Mouse (Mus musculus) embryonic facial prominence, embryonic 12.5 days (tissue): ENCODE measurements around the gene Hist1h2bq. TPM values are rescaled to one million over a fixed set of nuclear protein-coding genes. Genes with fewer than 3 reads are reported as not detected.
A peak's percentile ranks its signal among the peaks of the same experiment; 100 is the strongest.

Experiments used
- ATAC-seq: fragments of 200-750 bp; cut with Nextera tagmentation; 2 replicates; pipeline ENCODE4 v1.8.0; 2017; ENCODE audit not compliant: insufficient number of reproducible peaks, insufficient read depth, low FRiP score, low TSS enrichment
- H3K27ac ChIP-seq: fragments of 300-500 bp; sonication (generic); 2 replicates; pipeline ENCODE4 v1.5.1; 2016; ENCODE audit warnings: mild to moderate bottlenecking
- H3K27me3 ChIP-seq: fragments of 300-500 bp; sonication (generic); 2 replicates; pipeline ENCODE4 v1.6.1; 2016; ENCODE audit warnings: mild to moderate bottlenecking, moderate library complexity
- H3K36me3 ChIP-seq: fragments of 300-500 bp; sonication (generic); 2 replicates; pipeline ENCODE4 v1.6.1; 2016; ENCODE audit warnings: mild to moderate bottlenecking
- H3K4me1 ChIP-seq: fragments of 300-500 bp; sonication (generic); 2 replicates; pipeline ENCODE4 v1.6.1; 2016
- H3K4me2 ChIP-seq: fragments of 300-500 bp; sonication (generic); replicated peaks from 2 replicates; pipeline ENCODE4 v1.6.1; 2016; ENCODE audit warnings: mild to moderate bottlenecking, moderate library complexity
- H3K4me3 ChIP-seq: fragments of 300-500 bp; sonication (generic); 2 replicates; pipeline ENCODE4 v1.5.1; 2016; ENCODE audit warnings: mild to moderate bottlenecking
- H3K9ac ChIP-seq: fragments of 300-500 bp; sonication (generic); 2 replicates; pipeline ENCODE4 v1.6.1; 2016; ENCODE audit warnings: mild to moderate bottlenecking, moderate library complexity
- H3K9me3 ChIP-seq: fragments of 300-500 bp; sonication (generic); 2 replicates; pipeline ENCODE4 v1.6.1; 2016; ENCODE audit warnings: mild to moderate bottlenecking, moderate library complexity
- WGBS: fragments of 180-500 bp; shearing (Covaris S2); methylation state at CpG from one replicate; pipeline ENCODE4 v1.1.7; 2016; 5-methylcytosine and 5-hydroxymethylcytosine counted together
- microRNA-seq: library from miRNA; unstranded; fragments of <30 nt; microRNA quantifications from one replicate; pipeline ENCODE4, GENCODE M21; 2017
- polyA plus RNA-seq: library from polyadenylated mRNA; unstranded; fragments of >200 nt; fragmentation: Nextera tagmentation; extraction: Ambion mirVana; gene quantifications from 2 replicates; pipeline ENCODE4 v1.2.1, GENCODE M21; 2016

The Hist1h2bq gene
- polyA plus RNA-seq, 1 experiment from 2014 or later, result 35.6 TPM

- Histone ChIP-seq H3K27ac (peak overlapping the region; percentile 99), H3K9ac (peak overlapping the region; percentile 92), H3K4me2 (peak overlapping the region; percentile 84), H3K4me1 (peaks cover 6% of the 10 kb centered on the region; the same call in 1 of the 2 replicates), H3K36me3 (no peaks in the 10 kb centered on the region), H3K4me3 (peak overlapping the region; percentile 66), H3K27me3 (no peaks in the 10 kb centered on the region), H3K9me3 (no peaks in the 10 kb centered on the region)
- 5% methylated on average over 33 of the region's 33 CpGs for WGBS
- ATAC-seq, result peak; percentile 85
These were observed 30.9 kb downstream of the Hist1h2bq start for GRCm38 (mm10) chr13:21778814-21779766.

Small RNAs within 50 kb of the gene (microRNA-seq; reads per million reads assigned to microRNA genes)
- gene Gm19658, result not detected
- gene Gm44346, result not detected
- gene Gm44466, result not detected

Other genes with a start within 250 kb of the Hist1h2bq start
- gene Olfr1364, start 228.4 kb downstream of the Hist1h2bq start, polyA plus RNA-seq, result not detected in 2 replicates
- not detected in 2 replicates for gene Olfr1362, start 196.2 kb downstream of the Hist1h2bq start, polyA plus RNA-seq
- gene Olfr11, start 167.7 kb downstream of the Hist1h2bq start, polyA plus RNA-seq, result not detected in 2 replicates
- gene Olfr1361, start 146.8 kb downstream of the Hist1h2bq start, polyA plus RNA-seq, result not detected in 2 replicates
- gene Olfr1360, start 132.8 kb downstream of the Hist1h2bq start, polyA plus RNA-seq, result not detected in 2 replicates
- not detected in 2 replicates for gene Olfr1359, start 112.1 kb downstream of the Hist1h2bq start, polyA plus RNA-seq
- gene Hist1h2bl, start 94.1 kb downstream of the Hist1h2bq start, polyA plus RNA-seq, result 3.1 and 3.6 TPM in 2 replicates
- 41.3 and 50.1 TPM in 2 replicates for gene Hist1h2ai, start 93.8 kb downstream of the Hist1h2bq start, polyA plus RNA-seq
- 17.9 and 30.8 TPM in 2 replicates for gene Hist1h3h, start 92.5 kb downstream of the Hist1h2bq start, polyA plus RNA-seq
- gene Hist1h2bm, start 88.2 kb downstream of the Hist1h2bq start, polyA plus RNA-seq, result 8.3 and 8.9 TPM in 2 replicates
- gene Hist1h4j, start 75.1 kb downstream of the Hist1h2bq start, polyA plus RNA-seq, result 1.6 and 1.9 TPM in 2 replicates
- 4.7 and 8.9 TPM in 2 replicates for gene Hist1h4k, start 59.7 kb downstream of the Hist1h2bq start, polyA plus RNA-seq
- 37.1 and 46.3 TPM in 2 replicates for gene Hist1h2ak, start 56.4 kb downstream of the Hist1h2bq start, polyA plus RNA-seq
- gene Hist1h2bn, start 56.1 kb downstream of the Hist1h2bq start, polyA plus RNA-seq, result 4.1 and 4.3 TPM in 2 replicates
- 35.1 and 35.4 TPM in 2 replicates for gene Hist1h1b, start 29.6 kb downstream of the Hist1h2bq start, polyA plus RNA-seq
- gene Hist1h3i, start 26.8 kb downstream of the Hist1h2bq start, polyA plus RNA-seq, result 144 and 172 TPM in 2 replicates
- gene Hist1h2an, start 23.0 kb downstream of the Hist1h2bq start, polyA plus RNA-seq, result 13.0 and 18.3 TPM in 2 replicates
- 1.5 and 1.8 TPM in 2 replicates for gene Hist1h2bp, start 22.7 kb downstream of the Hist1h2bq start, polyA plus RNA-seq
- gene Hist1h2ao, start 268 bp upstream of the Hist1h2bq start, polyA plus RNA-seq, result not detected in 2 replicates
- gene Hist1h4m, start 1.5 kb upstream of the Hist1h2bq start, polyA plus RNA-seq, result not detected in 2 replicates
- 18.0 and 19.5 TPM in 2 replicates for gene Hist1h4n, start 22.0 kb upstream of the Hist1h2bq start, polyA plus RNA-seq
- 4,825 and 4,891 TPM in 2 replicates for gene Hist1h2ap, start 23.3 kb upstream of the Hist1h2bq start, polyA plus RNA-seq
- 34.0 and 43.6 TPM in 2 replicates for gene Hist1h2br, start 23.5 kb upstream of the Hist1h2bq start, polyA plus RNA-seq
- 21.7 and 23.6 TPM in 2 replicates for gene Zfp184, start 134.9 kb upstream of the Hist1h2bq start, polyA plus RNA-seq
- gene Pom121l2, start 171.0 kb upstream of the Hist1h2bq start, polyA plus RNA-seq, result 0.33 TPM in 1 of 2 replicates, not detected in the other
- gene Prss16, start 199.5 kb upstream of the Hist1h2bq start, polyA plus RNA-seq, result 0.69 and 0.95 TPM in 2 replicates
- 8.0 and 8.3 TPM in 2 replicates for gene Hist1h2ah, start 225.4 kb upstream of the Hist1h2bq start, polyA plus RNA-seq
- 19.4 and 20.1 TPM in 2 replicates for gene Hist1h2bk, start 225.7 kb upstream of the Hist1h2bq start, polyA plus RNA-seq
- gene Hist1h4i, start 231.2 kb upstream of the Hist1h2bq start, polyA plus RNA-seq, result 26.8 and 29.2 TPM in 2 replicates
- gene Hist1h2ag, start 232.7 kb upstream of the Hist1h2bq start, polyA plus RNA-seq, result 117 and 124 TPM in 2 replicates
- 15.2 and 17.7 TPM in 2 replicates for gene Hist1h2bj, start 233.0 kb upstream of the Hist1h2bq start, polyA plus RNA-seq